Mouse (Mus musculus): ENCODE measurements around the gene Exoc3l2.

Exoc3l2 gene

GRCm38 (mm10) chr7:19456628-19457027 is 6.5 kb upstream of the Exoc3l2 start:
- no peak for DNase-seq (ENCODE audit: low spot score in 2 of 2)

- DNase-seq (ENCODE audit: low spot score in 2 of 2): peak in 1 of 2 experiments; percentile 24
These were observed 5.6 kb upstream of the Exoc3l2 start for GRCm38 (mm10) chr7:19457414-19458071.

- DNase-seq (ENCODE audit: low spot score in 2 of 2): peak; percentile 65 to 68
These were observed 5.1 kb upstream of the Exoc3l2 start for GRCm38 (mm10) chr7:19458072-19458486.

- DNase-seq (ENCODE audit: low spot score in 2 of 2): peak; percentile 44 to 74
These were observed 4.5 kb upstream of the Exoc3l2 start, which contains the start of gene Mark4 for GRCm38 (mm10) chr7:19458591-19459111. Mark4 (minus strand) TSS chr7:19458821.

GRCm38 (mm10) chr7:19459144-19459870 is 3.8 kb upstream of the Exoc3l2 start:
- no peak for DNase-seq (ENCODE audit: low spot score in 2 of 2)

- DNase-seq (ENCODE audit: low spot score in 2 of 2): no peak
These were observed 2.6 kb upstream of the Exoc3l2 start for GRCm38 (mm10) chr7:19460500-19460899.

GRCm38 (mm10) chr7:19461488-19461887 is 1.6 kb upstream of the Exoc3l2 start:
- DNase-seq (ENCODE audit: low spot score in 2 of 2): peak; percentile 48 to 78

- DNase-seq (ENCODE audit: low spot score in 2 of 2): no peak
These were observed 688 bp upstream of the Exoc3l2 start for GRCm38 (mm10) chr7:19462443-19462842.

- no peak for DNase-seq (ENCODE audit: low spot score in 2 of 2)
These were observed 1.5 kb downstream of the Exoc3l2 start for GRCm38 (mm10) chr7:19464367-19465307.

GRCm38 (mm10) chr7:19466602-19467145 is 3.5 kb downstream of the Exoc3l2 start:
- no peak for DNase-seq (ENCODE audit: low spot score in 2 of 2)

GRCm38 (mm10) chr7:19467638-19468037 is 4.5 kb downstream of the Exoc3l2 start:
- DNase-seq (ENCODE audit: low spot score in 2 of 2): no peak

GRCm38 (mm10) chr7:19468279-19468678 is 5.1 kb downstream of the Exoc3l2 start:
- DNase-seq (ENCODE audit: low spot score in 2 of 2): no peak

GRCm38 (mm10) chr7:19469404-19469803 is 6.3 kb downstream of the Exoc3l2 start:
- no peak for DNase-seq (ENCODE audit: low spot score in 2 of 2)

GRCm38 (mm10) chr7:19470308-19470707 is 7.2 kb downstream of the Exoc3l2 start:
- no peak for DNase-seq (ENCODE audit: low spot score in 2 of 2)

GRCm38 (mm10) chr7:19472403-19472802 is 9.3 kb downstream of the Exoc3l2 start:
- no peak for DNase-seq (ENCODE audit: low spot score in 2 of 2)

- DNase-seq (ENCODE audit: low spot score in 2 of 2): peak; percentile 56 to 76
These were observed 10.8 kb downstream of the Exoc3l2 start for GRCm38 (mm10) chr7:19473875-19474443.

GRCm38 (mm10) chr7:19477084-19477483 is 14.0 kb downstream of the Exoc3l2 start:
- DNase-seq (ENCODE audit: low spot score in 2 of 2): no peak

- no peak for DNase-seq (ENCODE audit: low spot score in 2 of 2)
These were observed 14.7 kb downstream of the Exoc3l2 start for GRCm38 (mm10) chr7:19477624-19478384.

GRCm38 (mm10) chr7:19483281-19483680 is 20.1 kb downstream of the Exoc3l2 start:
- no peak for DNase-seq (ENCODE audit: low spot score in 2 of 2)

GRCm38 (mm10) chr7:19485488-19485887 is 22.4 kb downstream of the Exoc3l2 start:
- no peak for DNase-seq (ENCODE audit: low spot score in 2 of 2)
